Mouse (Mus musculus) forebrain, embryonic 13.5 days (tissue): ENCODE measurements at regions not wholly inside any gene's neighbourhood (a gene's known extent, or its start where the extent isn't known, plus 50 kb on each side); places are given as distances from the start of the nearest gene placed in this dataset.
"Not testable (repeated sequence)": the region's sequence is repeated elsewhere in the genome, so short reads cannot be mapped to it uniquely, and the experiment has no call there.

Source experiments
- ATAC-seq: fragments of 200-750 bp; cut with Nextera tagmentation; 2 replicates; pipeline ENCODE4 v1.8.0; 2017
- H3K27ac ChIP-seq: fragments of 300-500 bp; sonication (generic); 2 replicates; pipeline ENCODE4 v1.5.1; 2015; ENCODE audit warnings: inconsistent platforms, mild to moderate bottlenecking, moderate library complexity
- H3K27me3 ChIP-seq: fragments of 300-500 bp; sonication (generic); 2 replicates; pipeline ENCODE4 v1.6.1; 2015; ENCODE audit warnings: mild to moderate bottlenecking, inconsistent platforms
- H3K36me3 ChIP-seq: fragments of 300-500 bp; sonication (generic); 2 replicates; pipeline ENCODE4 v1.6.1; 2015; ENCODE audit warnings: mild to moderate bottlenecking, inconsistent platforms; ENCODE audit not compliant: poor library complexity, severe bottlenecking
- H3K4me1 ChIP-seq: fragments of 300-500 bp; sonication (generic); 2 replicates; pipeline ENCODE4 v1.6.1; 2015; ENCODE audit warnings: inconsistent platforms
- H3K4me2 ChIP-seq: fragments of 300-500 bp; sonication (generic); 2 replicates; pipeline ENCODE4 v1.6.1; 2015; ENCODE audit warnings: inconsistent platforms, mild to moderate bottlenecking, moderate library complexity
- H3K4me3 ChIP-seq: fragments of 300-500 bp; sonication (generic); 2 replicates; pipeline ENCODE4 v1.5.1; 2015; ENCODE audit warnings: mild to moderate bottlenecking, inconsistent platforms
- H3K9ac ChIP-seq: fragments of 300-500 bp; sonication (generic); 2 replicates; pipeline ENCODE4 v1.6.1; 2015; ENCODE audit warnings: mild to moderate bottlenecking, inconsistent platforms
- H3K9me3 ChIP-seq: fragments of 300-500 bp; sonication (generic); replicated peaks from 2 replicates; pipeline ENCODE4 v1.6.1; 2016; ENCODE audit warnings: inconsistent platforms
- WGBS: fragments of 180-500 bp; shearing (Covaris S2); methylation state at CpG from one replicate; pipeline ENCODE4 v1.1.7; 2015; 5-methylcytosine and 5-hydroxymethylcytosine counted together

- ATAC-seq, result peak; percentile 57; the same call in 1 of the 2 replicates
- Histone ChIP-seq H3K4me1 (no peaks in the 10 kb centered on the region), H3K27me3 (no peaks in the 10 kb centered on the region), H3K9me3 (no peaks in the 10 kb centered on the region), H3K36me3 (no peaks in the 10 kb centered on the region), H3K4me3 (no peak overlapping the region), H3K9ac (no peak overlapping the region), H3K4me2 (no peak overlapping the region), H3K27ac (no peak overlapping the region)
- 32% methylated on average over 3 of the region's 3 CpGs for WGBS
These were observed 232.1 kb upstream of the Pex5l start for GRCm38 (mm10) chr3:33375161-33375560.

GRCm38 (mm10) chr3:33372806-33373205, 229.8 kb upstream of the Pex5l start:
- H3K4me1 ChIP-seq, result no peaks in the 10 kb centered on the region
- ATAC-seq, result no peak
- H3K27ac ChIP-seq, result no peak overlapping the region
- WGBS, result 64% methylated on average over 1 of the region's 1 CpGs
- H3K9ac ChIP-seq, result no peak overlapping the region
- no peaks in the 10 kb centered on the region for H3K9me3 ChIP-seq
- H3K36me3 ChIP-seq, result no peaks in the 10 kb centered on the region
- no peak overlapping the region for H3K4me2 ChIP-seq
- no peaks in the 10 kb centered on the region for H3K27me3 ChIP-seq
- no peak overlapping the region for H3K4me3 ChIP-seq

GRCm38 (mm10) chr3:33363521-33363920, 220.5 kb upstream of the Pex5l start:
- no peak for ATAC-seq
- WGBS, result 90% methylated on average over 1 of the region's 1 CpGs
- no peaks in the 10 kb centered on the region for H3K27me3 ChIP-seq

GRCm38 (mm10) chr3:33360030-33360429, 217.0 kb upstream of the Pex5l start:
- Histone ChIP-seq H3K9me3 (no peaks in the 10 kb centered on the region), H3K4me3 (no peak overlapping the region), H3K27ac (no peak overlapping the region), H3K4me1 (no peaks in the 10 kb centered on the region), H3K9ac (no peak overlapping the region), H3K4me2 (no peak overlapping the region), H3K27me3 (no peaks in the 10 kb centered on the region), H3K36me3 (no peaks in the 10 kb centered on the region)
- ATAC-seq, result no peak
- WGBS, result 93% methylated on average over 2 of the region's 2 CpGs

More at GRCm38 (mm10) chr3:33363521-33363920, 220.5 kb upstream of the Pex5l start:
- no peaks in the 10 kb centered on the region for H3K36me3 ChIP-seq
- H3K27ac ChIP-seq, result no peak overlapping the region
- H3K4me2 ChIP-seq, result no peak overlapping the region
- no peak overlapping the region for H3K9ac ChIP-seq
- H3K4me3 ChIP-seq, result no peak overlapping the region
- H3K9me3 ChIP-seq, result no peaks in the 10 kb centered on the region
- no peaks in the 10 kb centered on the region for H3K4me1 ChIP-seq

- Histone ChIP-seq H3K9ac (no peak overlapping the region), H3K9me3 (no peaks in the 10 kb centered on the region), H3K27ac (no peak overlapping the region), H3K4me1 (no peaks in the 10 kb centered on the region), H3K27me3 (no peaks in the 10 kb centered on the region), H3K4me3 (no peak overlapping the region), H3K36me3 (no peaks in the 10 kb centered on the region), H3K4me2 (no peak overlapping the region)
- no peak for ATAC-seq
- WGBS, result 94% methylated on average over 2 of the region's 2 CpGs
These were observed 210.8 kb upstream of the Pex5l start for GRCm38 (mm10) chr3:33353860-33354259.

- no peak overlapping the region for H3K4me2 ChIP-seq
- no peak overlapping the region for H3K4me3 ChIP-seq
- H3K9ac ChIP-seq, result no peak overlapping the region
- no peak for ATAC-seq
- no peaks in the 10 kb centered on the region for H3K27me3 ChIP-seq
- H3K27ac ChIP-seq, result no peak overlapping the region
- 64% methylated on average over 6 of the region's 6 CpGs for WGBS
- no peaks in the 10 kb centered on the region for H3K36me3 ChIP-seq
- H3K4me1 ChIP-seq, result no peaks in the 10 kb centered on the region
- no peaks in the 10 kb centered on the region for H3K9me3 ChIP-seq
These were observed 207.9 kb upstream of the Pex5l start for GRCm38 (mm10) chr3:33350986-33351385.

DNA sequence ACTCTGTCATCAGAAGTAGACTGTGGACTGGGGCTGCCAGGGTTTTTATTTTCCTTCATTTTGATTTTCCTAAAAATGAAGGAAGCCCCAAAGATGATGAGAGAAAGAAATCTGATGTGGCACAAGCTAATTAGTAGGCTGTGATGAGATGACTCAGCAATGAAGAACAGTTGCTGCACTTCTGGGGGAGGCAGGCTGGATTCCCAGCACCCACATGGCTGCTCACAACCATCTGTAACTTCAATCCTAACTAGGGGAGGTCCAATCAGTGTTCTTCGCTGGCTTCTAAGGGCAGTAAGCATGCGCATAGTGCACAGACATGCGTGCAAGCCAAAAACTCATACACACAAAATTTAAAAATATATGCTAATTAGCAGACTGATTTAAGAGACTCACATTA, 191.0 kb upstream of the Pex5l start:
- no peaks in the 10 kb centered on the region for H3K36me3 ChIP-seq
- no peak overlapping the region for H3K27ac ChIP-seq
- ATAC-seq, result no peak
- no peaks in the 10 kb centered on the region for H3K27me3 ChIP-seq
- no peak overlapping the region for H3K4me2 ChIP-seq
- H3K4me1 ChIP-seq, result no peaks in the 10 kb centered on the region
- no peak overlapping the region for H3K4me3 ChIP-seq
- no peak overlapping the region for H3K9ac ChIP-seq
- WGBS, result 85% methylated on average over 3 of the region's 3 CpGs
- H3K9me3 ChIP-seq, result no peaks in the 10 kb centered on the region

DNA sequence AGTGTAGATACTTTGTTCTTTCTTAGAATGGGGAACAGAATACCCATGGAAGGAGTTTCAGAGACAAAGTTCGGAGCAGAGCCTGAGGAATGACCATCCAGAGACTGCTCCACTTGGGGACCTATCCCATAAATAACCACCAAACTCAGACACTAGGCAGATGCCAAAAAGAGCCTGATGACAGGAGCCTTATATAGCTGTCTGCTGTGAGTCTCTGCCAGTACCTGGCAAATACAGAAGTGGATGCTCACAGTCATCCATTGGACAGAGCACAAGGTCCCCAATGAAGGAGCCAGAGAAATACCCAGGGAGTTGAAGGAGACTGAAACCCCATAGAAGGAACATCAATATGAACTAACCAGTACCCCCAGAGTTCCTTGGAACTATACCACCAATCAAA, 174.6 kb upstream of the Pex5l start:
- not testable (repeated sequence) for H3K9ac ChIP-seq, ATAC-seq, H3K4me1 ChIP-seq, H3K27ac ChIP-seq, H3K27me3 ChIP-seq, H3K36me3 ChIP-seq, H3K4me3 ChIP-seq, H3K4me2 ChIP-seq, H3K9me3 ChIP-seq
- 84% methylated on average over 1 of the region's 1 CpGs for WGBS

DNA sequence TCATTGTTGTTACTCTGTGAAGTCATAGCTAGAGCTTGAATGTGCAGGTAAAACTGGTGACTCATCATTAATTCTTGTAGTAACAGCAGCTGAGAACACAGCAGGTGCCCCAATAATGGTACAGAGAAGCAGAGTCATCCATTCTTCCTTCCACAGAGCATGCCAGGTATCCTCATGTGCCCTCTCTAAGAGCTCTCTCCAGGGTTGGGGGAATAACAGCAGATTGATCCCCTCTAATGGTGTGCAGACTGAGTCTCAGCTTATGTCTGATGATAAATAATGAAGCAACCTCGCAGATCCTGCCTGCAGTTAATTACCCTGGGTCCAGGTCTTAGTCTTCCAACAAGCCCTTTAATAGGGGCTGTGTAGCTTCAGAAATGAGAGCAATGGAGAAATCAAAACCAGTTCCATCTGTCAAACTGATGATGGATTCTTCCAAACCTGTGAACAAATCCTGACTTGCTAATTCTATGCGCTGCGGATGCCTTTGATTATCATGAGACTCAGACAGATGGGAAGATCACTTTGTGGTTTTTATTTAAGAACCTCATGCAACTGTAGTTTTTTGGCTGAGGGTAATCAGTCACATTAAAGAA, 169.3 kb upstream of the Pex5l start:
- H3K4me2 ChIP-seq, result no peak overlapping the region
- no peak overlapping the region for H3K9ac ChIP-seq
- H3K27me3 ChIP-seq, result no peaks in the 10 kb centered on the region
- H3K4me3 ChIP-seq, result no peak overlapping the region
- H3K9me3 ChIP-seq, result no peaks in the 10 kb centered on the region
- no peaks in the 10 kb centered on the region for H3K4me1 ChIP-seq
- no peak overlapping the region for H3K27ac ChIP-seq
- ATAC-seq, result peak; percentile 79
- WGBS, result 70% methylated on average over 3 of the region's 3 CpGs
- H3K36me3 ChIP-seq, result no peaks in the 10 kb centered on the region

GRCm38 (mm10) chr3:33308212-33308611, 165.2 kb upstream of the Pex5l start:
- no peak overlapping the region for H3K4me3 ChIP-seq
- H3K36me3 ChIP-seq, result no peaks in the 10 kb centered on the region
- no peak overlapping the region for H3K27ac ChIP-seq
- 0 out of 2 replicates have a peak, but pooled peaks have one; percentile 20 for ATAC-seq
- no peaks in the 10 kb centered on the region for H3K4me1 ChIP-seq
- H3K9ac ChIP-seq, result no peak overlapping the region
- H3K27me3 ChIP-seq, result no peaks in the 10 kb centered on the region
- no peaks in the 10 kb centered on the region for H3K9me3 ChIP-seq
- WGBS, result 34% methylated on average over 2 of the region's 2 CpGs
- no peak overlapping the region for H3K4me2 ChIP-seq

DNA sequence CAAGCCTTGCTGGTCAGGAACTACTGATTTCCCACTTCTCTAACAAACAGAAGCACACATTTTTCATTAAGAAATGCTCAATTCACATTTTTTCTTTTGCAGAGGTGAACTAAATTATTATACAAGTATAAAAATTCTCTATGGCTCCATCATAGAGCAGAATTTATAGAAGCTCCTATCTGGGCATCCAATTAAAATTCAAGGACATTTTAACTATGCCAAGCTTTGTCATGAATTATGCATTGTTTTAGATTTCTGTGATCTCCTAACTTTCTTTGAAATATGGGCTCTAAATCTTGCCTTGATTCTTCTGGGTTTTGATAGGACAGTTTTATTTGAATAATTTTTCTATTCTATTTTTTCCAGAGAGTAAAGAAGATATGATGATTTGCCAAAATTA, 163.1 kb upstream of the Pex5l start:
- no peak for ATAC-seq
- Histone ChIP-seq H3K4me3 (no peak overlapping the region), H3K27ac (no peak overlapping the region), H3K9me3 (no peaks in the 10 kb centered on the region), H3K27me3 (no peaks in the 10 kb centered on the region), H3K36me3 (no peaks in the 10 kb centered on the region), H3K4me2 (no peak overlapping the region), H3K4me1 (no peaks in the 10 kb centered on the region), H3K9ac (no peak overlapping the region)

DNA sequence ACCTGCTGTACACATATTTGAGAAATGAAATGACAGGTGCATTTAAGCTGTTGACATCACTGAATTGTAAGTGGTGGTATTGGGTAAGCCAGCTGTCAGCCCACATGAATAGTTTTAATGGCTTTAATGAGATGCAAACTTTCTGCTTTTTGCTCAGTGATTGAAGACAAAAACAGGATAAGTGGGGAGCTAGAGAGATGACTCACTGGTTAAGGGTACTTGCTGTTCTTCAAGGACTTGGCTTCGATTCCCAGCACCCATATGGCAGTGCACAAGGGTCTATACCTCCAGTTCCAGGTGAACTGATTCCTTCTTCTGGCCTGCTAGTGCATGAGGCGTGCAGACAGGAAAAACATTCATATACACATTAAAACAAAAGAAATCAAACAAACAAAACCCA, 162.7 kb upstream of the Pex5l start:
- no peak overlapping the region for H3K27ac ChIP-seq
- no peaks in the 10 kb centered on the region for H3K4me1 ChIP-seq
- no peaks in the 10 kb centered on the region for H3K27me3 ChIP-seq
- H3K36me3 ChIP-seq, result no peaks in the 10 kb centered on the region
- H3K9me3 ChIP-seq, result no peaks in the 10 kb centered on the region
- ATAC-seq, result peak; percentile 50; the same call in 1 of the 2 replicates
- H3K4me2 ChIP-seq, result no peak overlapping the region
- no peak overlapping the region for H3K4me3 ChIP-seq
- H3K9ac ChIP-seq, result no peak overlapping the region
- 72% methylated on average over 2 of the region's 2 CpGs for WGBS

GRCm38 (mm10) chr3:33262797-33263196, 119.8 kb upstream of the Pex5l start:
- WGBS, result 66% methylated on average over 2 of the region's 2 CpGs
- H3K27ac ChIP-seq, result no peak overlapping the region
- H3K9ac ChIP-seq, result no peak overlapping the region
- no peak for ATAC-seq
- H3K27me3 ChIP-seq, result no peaks in the 10 kb centered on the region
- H3K4me3 ChIP-seq, result no peak overlapping the region
- no peaks in the 10 kb centered on the region for H3K36me3 ChIP-seq
- no peaks in the 10 kb centered on the region for H3K9me3 ChIP-seq
- no peaks in the 10 kb centered on the region for H3K4me1 ChIP-seq
- no peak overlapping the region for H3K4me2 ChIP-seq
